Mouse (Mus musculus) left cerebral cortex, postnatal 14 days (tissue): ENCODE results near the gene Olfr1349. TPM values are rescaled to one million over a fixed set of nuclear protein-coding genes. Genes with fewer than 3 reads are reported as not detected.
"Not testable (repeated sequence)": the region's sequence is repeated elsewhere in the genome, so short reads cannot be mapped to it uniquely, and the experiment has no call there.

ENCODE experiments used
- DNase-seq, 2 experiments: peaks; one replicate each; pipeline ENCODE4 v3.0.0; 2021 to 2022; ENCODE audit warnings: low spot score in 2 of 2, mixed read lengths in 1 of 2
- intact Hi-C: fragments of 180-260 bp; cut with DNase I; formaldehyde crosslinking; loops from one replicate; pipeline ENCODE4 v1.15.1; 2025
- long read RNA-seq, 2 experiments: library from polyadenylated mRNA; stranded (forward); transcript quantifications; one replicate each; pipeline ENCODE4 v2.0.0; 2021
- total RNA-seq, 2 experiments: library from RNA; stranded (reverse); gene quantifications; 2 replicates each; pipeline ENCODE4 v1.2.3; 2021

Gene Olfr1349
- total RNA-seq = not detected
- long read RNA-seq, experiment 1 = 0 reads
- long read RNA-seq, experiment 2 = 0 reads

GRCm38 (mm10) chr7:6522850-6523249 is at the start of gene Olfr1349:
Olfr1349 (minus strand) TSS chr7:6522950.
- no peak for DNase-seq
- intact Hi-C loops = no loop called here

DNA sequence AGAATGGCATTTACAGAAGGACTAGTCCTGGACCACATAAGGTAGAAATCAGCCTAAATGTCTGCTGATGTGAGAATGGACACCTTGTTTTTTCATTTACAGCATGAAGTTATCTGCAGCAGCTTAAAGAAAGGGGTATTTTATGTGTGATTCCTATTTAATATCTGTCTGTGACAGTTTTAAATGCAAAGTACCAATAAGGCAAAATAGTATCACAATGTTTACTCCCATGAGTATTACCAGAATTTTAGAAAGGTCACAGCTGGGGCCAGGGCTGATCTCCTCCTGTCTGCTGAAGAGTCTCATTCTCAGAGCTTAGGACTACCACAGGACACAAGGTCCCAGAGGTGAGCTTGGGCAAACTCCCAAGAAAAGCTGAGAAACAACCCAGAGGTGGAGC is 41.8 kb upstream of the Olfr1349 start, which contains the start of gene Olfr1350:
Gene Olfr1350 (plus strand): TSS at position 301 of the 400 bp plus-strand sequence.
- intact Hi-C loops = no loop called here
- DNase-seq = no peak

DNA sequence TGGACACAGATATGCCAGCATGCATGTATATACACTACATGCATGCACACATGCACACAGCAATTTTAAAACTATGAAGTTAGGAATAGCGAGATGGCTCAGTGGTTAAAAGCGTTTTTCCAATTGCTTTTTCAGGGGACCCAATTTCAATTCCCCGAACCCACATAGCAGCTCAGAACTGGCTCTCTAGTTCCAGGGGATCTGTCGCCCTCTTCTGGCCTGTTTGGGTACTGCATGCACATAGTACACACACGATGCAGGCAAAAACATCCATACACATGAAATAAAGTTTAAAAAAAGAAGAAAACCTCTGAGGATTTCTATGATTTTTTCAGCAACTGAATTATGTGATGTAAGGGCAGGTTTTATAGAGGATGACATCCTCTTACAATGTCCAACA is 3.4 kb upstream of the Olfr1349 start:
- DNase-seq = peak; percentile 16 to 17
- intact Hi-C loops = no loop called here

- intact Hi-C loops = no loop called here
- peak in 1 of 2 experiments; percentile 3 for DNase-seq
Measured at GRCm38 (mm10) chr7:6525001-6525400, 2.3 kb upstream of the Olfr1349 start.

DNA sequence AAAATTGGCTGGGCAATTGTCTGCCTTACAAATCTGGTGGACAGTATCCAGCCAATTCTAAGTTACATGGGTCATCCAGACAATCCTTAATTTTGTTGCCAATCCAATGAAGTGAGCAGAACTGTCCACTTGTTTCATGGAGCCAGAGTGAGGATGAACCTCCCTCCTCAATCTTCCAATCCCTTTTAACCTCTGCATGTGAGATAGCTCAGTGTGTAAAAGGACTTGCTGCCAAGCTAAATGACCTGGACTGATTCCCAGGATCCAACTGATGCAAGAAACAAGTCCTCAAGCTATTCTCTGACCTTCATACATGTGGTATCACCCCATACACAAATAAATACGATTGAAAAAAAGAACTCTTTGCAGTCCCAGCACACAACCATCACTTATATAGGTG is 1.1 kb downstream of the Olfr1349 start:
- intact Hi-C loops = no loop called here
- no peak for DNase-seq

DNA sequence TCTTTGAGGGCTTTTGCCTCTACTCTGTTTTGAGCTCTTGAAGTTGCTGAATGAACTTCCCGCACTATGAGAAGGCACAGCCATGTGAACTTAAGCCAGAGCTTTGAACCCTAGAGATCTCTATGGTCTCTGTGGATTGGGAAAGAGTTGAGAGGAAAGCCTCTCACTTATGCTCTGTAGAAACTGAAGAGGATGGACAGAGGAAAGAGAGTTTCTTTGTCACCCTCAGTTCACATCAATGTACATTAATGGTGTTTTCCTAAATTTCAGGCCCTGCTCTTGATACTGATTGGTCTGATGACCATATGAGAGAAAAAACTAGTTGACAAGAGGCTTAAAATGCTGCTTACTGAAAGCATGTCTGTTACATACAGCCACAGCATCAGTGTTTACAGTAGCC is 14.1 kb downstream of the Olfr1349 start, which contains the start of gene Olfr1348:
Gene Olfr1348 (minus strand): TSS at position 101 of the 400 bp plus-strand sequence.
- intact Hi-C loops = no loop called here
- no peak for DNase-seq

DNA sequence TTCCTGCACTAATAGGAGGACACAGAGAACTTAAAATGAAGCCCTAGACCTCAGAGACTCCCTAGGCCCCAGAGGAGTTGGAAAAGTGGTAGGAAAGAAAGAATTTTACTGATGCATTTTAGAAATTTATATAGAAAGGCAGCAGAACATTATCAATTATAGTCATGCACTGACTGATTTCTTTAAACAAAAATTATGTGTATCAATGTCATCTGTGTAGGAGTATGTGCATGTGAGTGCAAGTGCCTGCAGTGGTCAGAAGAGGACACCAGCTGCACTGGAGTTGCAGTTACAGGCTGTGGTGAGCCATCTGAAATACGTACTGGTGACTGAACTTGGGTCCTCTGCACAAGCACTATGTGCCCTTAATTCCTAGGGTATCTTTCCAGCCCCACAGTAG is 23.1 kb downstream of the Olfr1349 start, which contains the start of gene Olfr1347:
Gene Olfr1347 (minus strand): TSS at position 101 of the 400 bp plus-strand sequence.
- DNase-seq = no peak
- intact Hi-C loops = no loop called here

DNA sequence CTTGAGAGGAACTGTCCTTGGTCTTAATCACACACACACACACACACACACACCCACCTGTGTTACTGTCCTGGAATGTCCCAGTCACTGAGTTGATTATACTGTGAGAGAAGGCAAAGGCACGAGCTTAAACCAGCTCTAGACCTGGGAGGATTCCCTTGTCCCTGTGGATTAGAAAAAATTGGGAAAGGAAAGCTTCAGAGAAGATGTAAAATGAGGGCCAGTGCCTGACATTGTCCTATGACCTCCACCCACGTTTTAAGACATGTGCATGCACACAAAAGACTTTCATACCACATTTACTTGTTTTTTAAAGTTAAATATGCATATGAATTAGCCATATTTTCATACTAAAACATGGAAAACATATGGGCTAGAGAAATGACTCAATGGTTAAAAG is 35.9 kb downstream of the Olfr1349 start, which contains the start of gene Olfr5:
Gene Olfr5 (minus strand): TSS at position 101 of the 400 bp plus-strand sequence.
- intact Hi-C loops = loop anchor here (10.0 kb wide), 1 partner anchor 58 kb away; no protein-coding TSS in a partner anchor
- DNase-seq = no peak

DNA sequence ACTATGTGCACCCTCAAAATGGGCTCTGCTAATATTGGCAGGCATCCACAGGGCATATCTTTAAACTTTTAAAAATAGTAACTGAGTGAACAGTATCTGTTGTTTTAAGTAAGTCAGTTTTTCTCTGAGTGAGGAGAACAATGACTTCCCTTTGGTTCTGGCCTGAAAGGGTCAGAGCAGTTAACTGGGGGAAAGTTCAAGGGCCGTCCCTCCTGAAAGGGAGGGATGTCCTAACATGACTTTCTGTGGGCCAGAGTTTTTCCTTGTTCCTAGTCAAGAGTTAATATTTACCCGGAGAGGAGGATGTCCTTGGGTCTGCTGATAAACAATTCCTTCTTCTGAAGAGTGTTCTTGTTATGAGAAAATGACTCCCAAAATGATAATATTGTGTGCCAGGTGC is 45.1 kb downstream of the Olfr1349 start:
- DNase-seq, intact Hi-C loops: not testable (repeated sequence)

GRCm38 (mm10) chr7:6466951-6467350 is 55.8 kb downstream of the Olfr1349 start, which contains the start of gene Olfr1346:
Olfr1346 (plus strand) TSS chr7:6467101.
- no peak for DNase-seq
- intact Hi-C loops = no loop called here

Other genes with a start within 250 kb of the Olfr1349 start
- 10 to 100 TPM; 10.1 to 12.1 TPM for gene Zfp667, start 236.4 kb downstream of the Olfr1349 start, total RNA-seq
- gene Zfp583, start 191.7 kb downstream of the Olfr1349 start, total RNA-seq = 10 to 100 TPM; 11.8 to 13.7 TPM
- gene Gm3854, start 179.2 kb downstream of the Olfr1349 start, total RNA-seq = 1 to 10 TPM; 7.4 to 7.5 TPM
- 1 to 10 TPM; 2.9 to 3.1 TPM for gene Zfp78, start 159.7 kb downstream of the Olfr1349 start, total RNA-seq
- 1 to 10 TPM; 5.0 to 8.9 TPM for gene Zfp28, start 139.7 kb downstream of the Olfr1349 start, total RNA-seq
- gene Smim17, start 124.2 kb downstream of the Olfr1349 start, total RNA-seq = 10 to 100 TPM; 15.7 to 17.9 TPM
- under 1 TPM in 1 of 2 experiments, not detected in 1; 0.37 TPM for gene Gm20715, start 112.7 kb downstream of the Olfr1349 start, total RNA-seq
- 1 to 10 TPM in 1 of 2 experiments, under 1 TPM in 1; 0.97 to 2.0 TPM for gene Olfr1344, start 84.3 kb downstream of the Olfr1349 start, total RNA-seq
- not detected for gene Olfr1336, start 66.8 kb downstream of the Olfr1349 start, total RNA-seq
- gene Olfr1346, start 55.8 kb downstream of the Olfr1349 start, total RNA-seq = not detected
- not detected for gene Olfr5, start 36.0 kb downstream of the Olfr1349 start, total RNA-seq
- gene Olfr1347, start 23.2 kb downstream of the Olfr1349 start, total RNA-seq = not detected
- gene Olfr1348, start 14.2 kb downstream of the Olfr1349 start, total RNA-seq = not detected
- gene Olfr1350, start 41.9 kb upstream of the Olfr1349 start, total RNA-seq = not detected
- gene Zim1, start 173.5 kb upstream of the Olfr1349 start, total RNA-seq = 1 to 10 TPM; 3.7 to 7.0 TPM
- 100 to 1,000 TPM; 185 to 197 TPM for gene Peg3, start 207.5 kb upstream of the Olfr1349 start, total RNA-seq
- gene Usp29, start 207.6 kb upstream of the Olfr1349 start, total RNA-seq = 10 to 100 TPM; 40.0 to 44.0 TPM